Mouse (Mus musculus) thymus, adult 2 months (tissue): Measurements from ENCODE around the gene 1700008O03Rik.

Experiments
- CTCF ChIP-seq: fragments of 200-500 bp; IDR thresholded peaks from 2 replicates; pipeline ENCODE4 v1.5.1; 2012; ENCODE audit warnings: mild to moderate bottlenecking, control low read depth, low read length, moderate library complexity, borderline replicate concordance; ENCODE audit not compliant: control insufficient read depth, poor library complexity, insufficient read depth; ENCODE audit errors: extremely low read depth
- POLR2A ChIP-seq: fragments of 200-500 bp; IDR thresholded peaks from 2 replicates; pipeline ENCODE4 v1.6.1; 2012; ENCODE audit warnings: mild to moderate bottlenecking, low read length, control low read depth, moderate library complexity; ENCODE audit not compliant: control insufficient read depth, poor library complexity, insufficient read depth; ENCODE audit errors: extremely low read depth

GRCm38 (mm10) chr7:44427666-44428065 is 42.0 kb upstream of the 1700008O03Rik start:
- TF ChIP-seq CTCF (no peak), POLR2A (no peak)
